8 mouse cellular contexts compared by ENCODE assay signal in the genomic region with DNA sequence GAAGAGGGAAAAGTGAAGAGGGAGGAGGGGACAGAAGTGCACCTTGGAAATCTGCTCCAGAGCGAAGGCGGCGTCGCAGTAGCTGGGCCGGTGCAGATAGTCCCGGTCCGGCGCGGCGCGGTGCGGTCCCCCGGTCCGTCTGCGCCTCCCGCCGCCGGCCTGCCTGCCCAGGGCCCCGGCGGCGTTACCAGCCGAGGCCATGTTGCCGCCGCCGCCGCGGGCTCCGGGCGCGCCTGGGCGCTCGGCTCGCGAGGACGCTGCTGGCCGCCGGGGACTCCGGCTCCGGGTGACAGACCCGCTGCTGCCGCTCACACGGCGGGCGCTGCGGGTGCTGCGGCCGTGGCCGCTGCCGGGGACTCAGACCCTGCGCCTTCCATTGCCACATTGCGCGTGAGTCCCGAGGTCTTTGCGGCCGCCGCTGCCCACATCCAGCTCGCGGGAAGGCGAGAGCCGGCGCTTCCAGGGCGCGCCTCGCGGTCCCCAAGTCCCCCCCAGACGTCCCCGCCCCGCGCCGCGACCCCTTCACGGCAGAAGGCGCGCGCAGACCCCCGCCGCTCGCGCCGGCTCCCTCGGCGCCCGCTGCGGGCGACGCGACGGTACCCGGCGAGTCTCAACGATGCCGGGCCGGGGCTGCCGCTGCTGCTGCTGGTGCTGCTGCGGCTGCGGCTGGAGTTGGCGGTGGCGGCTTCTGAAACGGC. TPM values are rescaled to one million over a fixed set of nuclear protein-coding genes. Genes with fewer than 3 reads are reported as not detected.
DNase-seq lines count a peak whose midpoint lies in the region; ATAC-seq and TF ChIP-seq lines count a peak whose summit lies in the region.

No protein-coding gene starts in this region.

- peaks cover under 1% of the 10 kb centered on the region; the same call in 1 of the 2 replicates for H3K27me3 ChIP-seq in embryonic facial prominence, embryonic 14.5 days (replicated peaks; ENCODE audit: control insufficient read depth, insufficient read depth, low read length)
- H3K27me3 ChIP-seq in intestine, embryonic 14.5 days (replicated peaks; ENCODE audit: control insufficient read depth, insufficient read depth, low read length): no peaks in the 10 kb centered on the region
- no peaks in the 10 kb centered on the region for H3K27me3 ChIP-seq in stomach, embryonic 16.5 days (ENCODE audit: control insufficient read depth, insufficient read depth, low read length)

- intact Hi-C loops in left cerebral cortex, postnatal 4 days (cut with DNase I): loop anchor here (5.0 to 10.0 kb wide), 4 partner anchors 131 to 469 kb away; partner anchors contain the start of gene Ercc6l2

- WGBS in lung, adult 2 months: 1% methylated on average over 89 of the region's 99 CpGs
- under 1% methylated on average over 26 of the region's 99 CpGs for WGBS in embryonic facial prominence, embryonic 14.5 days
- under 1% methylated on average over 87 of the region's 99 CpGs for WGBS in intestine, embryonic 14.5 days
- WGBS in macrophage (ENCODE audit: missing documents): 1% methylated on average over 99 of the region's 99 CpGs
- under 1% methylated on average over 94 of the region's 99 CpGs for WGBS in stomach, embryonic 16.5 days

- peaks cover 6% of the 10 kb centered on the region; the same call in 1 of the 2 replicates for H3K36me3 ChIP-seq in embryonic facial prominence, embryonic 14.5 days (ENCODE audit: control insufficient read depth, insufficient read depth, low read length)
- H3K36me3 ChIP-seq in intestine, embryonic 14.5 days (ENCODE audit: control insufficient read depth, insufficient read depth, low read length): peaks cover 12% of the 10 kb centered on the region
- no peaks in the 10 kb centered on the region for H3K36me3 ChIP-seq in macrophage (ENCODE audit: inconsistent target)
- no peaks in the 10 kb centered on the region for H3K36me3 ChIP-seq in stomach, embryonic 16.5 days (ENCODE audit: control insufficient read depth, insufficient read depth, low read length)

- H3K4me1 ChIP-seq in lung, adult 2 months (ENCODE audit: control insufficient read depth, insufficient read depth, low read length): peaks cover 5% of the 10 kb centered on the region
- H3K4me1 ChIP-seq in embryonic facial prominence, embryonic 14.5 days (ENCODE audit: control insufficient read depth, insufficient read depth, low read length): peaks cover 21% of the 10 kb centered on the region
- H3K4me1 ChIP-seq in intestine, embryonic 14.5 days (replicated peaks; ENCODE audit: control insufficient read depth, insufficient read depth, low read length): peaks cover 22% of the 10 kb centered on the region
- peaks cover 14% of the 10 kb centered on the region for H3K4me1 ChIP-seq in stomach, embryonic 16.5 days (ENCODE audit: control insufficient read depth, insufficient read depth, low read length)

- no peak; the same call in 1 of the 2 replicates for ATAC-seq in embryonic facial prominence, embryonic 14.5 days (ENCODE audit: low read depth)
- ATAC-seq in intestine, embryonic 14.5 days (replicated peaks; ENCODE audit: low FRiP score, low TSS enrichment, low read depth): no peak; the same call in 1 of the 2 replicates
- ATAC-seq in stomach, embryonic 16.5 days (ENCODE audit: insufficient read depth, low FRiP score): no peak

- peak overlapping the region; percentile 100 for H3K27ac ChIP-seq in embryonic facial prominence, embryonic 14.5 days (replicated peaks; ENCODE audit: low read depth, low read length)
- H3K27ac ChIP-seq in intestine, embryonic 14.5 days (ENCODE audit: low read depth): peak overlapping the region; percentile 98
- H3K27ac ChIP-seq in macrophage: no peak overlapping the region
- peak overlapping the region; percentile 100 for H3K27ac ChIP-seq in stomach, embryonic 16.5 days (ENCODE audit: low read length)

- H3K4me2 ChIP-seq in embryonic facial prominence, embryonic 14.5 days (ENCODE audit: low read depth, low read length): peak overlapping the region; percentile 82
- peak overlapping the region; percentile 91 for H3K4me2 ChIP-seq in intestine, embryonic 14.5 days (ENCODE audit: low read length)
- peak overlapping the region; percentile 95 for H3K4me2 ChIP-seq in stomach, embryonic 16.5 days (ENCODE audit: low read depth, low read length)

- DNase-seq in lung, adult 2 months: no peak
- no peak for DNase-seq in lung, postnatal 14 days
- DNase-seq in adrenal gland, postnatal 25 days: peak; percentile 53
- DNase-seq in embryonic facial prominence, embryonic 14.5 days (ENCODE audit: low spot score): no peak
- no peak for DNase-seq in intestine, embryonic 14.5 days (ENCODE audit: low spot score)
- no peak for DNase-seq in left cerebral cortex, postnatal 4 days

- TF ChIP-seq CTCF in lung, adult 2 months (IDR thresholded peaks at IDR 0.05; ENCODE audit: insufficient read depth, low read length): no peak

- TF ChIP-seq POLR2A in lung, adult 2 months (IDR thresholded peaks at IDR 0.05; ENCODE audit: borderline replicate concordance, extremely low read depth, low read depth, low read length): no peak

- H3K9me3 ChIP-seq in embryonic facial prominence, embryonic 14.5 days (ENCODE audit: control insufficient read depth, low read length): no peaks in the 10 kb centered on the region
- H3K9me3 ChIP-seq in intestine, embryonic 14.5 days (ENCODE audit: control insufficient read depth, low read length): no peaks in the 10 kb centered on the region
- no peaks in the 10 kb centered on the region for H3K9me3 ChIP-seq in stomach, embryonic 16.5 days (replicated peaks; ENCODE audit: control insufficient read depth, low read length)

- H3K9ac ChIP-seq in embryonic facial prominence, embryonic 14.5 days (ENCODE audit: low read depth, low read length): peak overlapping the region; percentile 98
- H3K9ac ChIP-seq in intestine, embryonic 14.5 days (ENCODE audit: low read length): peak overlapping the region; percentile 100
- H3K9ac ChIP-seq in stomach, embryonic 16.5 days (ENCODE audit: low read length): peak overlapping the region; percentile 99

- peak overlapping the region; percentile 61 for H3K4me3 ChIP-seq in lung, adult 2 months (replicated peaks; ENCODE audit: extremely low read depth, low read depth, low read length)
- H3K4me3 ChIP-seq in embryonic facial prominence, embryonic 14.5 days (ENCODE audit: low read depth, low read length): peak overlapping the region; percentile 89
- H3K4me3 ChIP-seq in intestine, embryonic 14.5 days (ENCODE audit: low read depth, low read length): peak overlapping the region; percentile 94
- H3K4me3 ChIP-seq in macrophage (ENCODE audit: inconsistent target): peak overlapping the region; percentile 50
- peak overlapping the region; percentile 97 for H3K4me3 ChIP-seq in stomach, embryonic 16.5 days (replicated peaks; ENCODE audit: low read length)

- H3K79me2 ChIP-seq in macrophage (ENCODE audit: inconsistent target): no peaks in the 10 kb centered on the region

RNA-seq across cellular contexts. Expression of gene Ptch1, which starts 7.9 kb away (rescaled TPM):
- 41.4 and 47.6 TPM in 2 replicates for polyA plus RNA-seq in lung, adult 2 months (2012; rRNA removed)
- total RNA-seq in adrenal gland, postnatal 25 days (2021): 33.9 and 53.6 TPM in 2 replicates
- 22.7 and 23.2 TPM in 2 replicates for polyA plus RNA-seq in embryonic facial prominence, embryonic 14.5 days (2014; fragmentation: Nextera tagmentation; extraction: Ambion mirVana)
- 62.8 and 68.0 TPM in 2 replicates for polyA plus RNA-seq in intestine, embryonic 14.5 days (2014; fragmentation: Nextera tagmentation; extraction: Ambion mirVana)
- 100 to 1,000 TPM in 2 of 26 experiments, 10 to 100 TPM in 7, 1 to 10 TPM in 17; 1.6 to 148 (median 7.5) TPM for total RNA-seq in macrophage (2018; cell fraction: chromatin; rRNA removed)
- total RNA-seq in macrophage (2018; cell fraction: cytosol; rRNA removed): 10 to 100 TPM in 2 of 26 experiments, 1 to 10 TPM in 23, under 1 TPM in 1; 0.94 to 26.5 (median 2.5) TPM
- total RNA-seq in macrophage (2018; cell fraction: nucleus; rRNA removed): 10 to 100 TPM in 7 of 26 experiments, 1 to 10 TPM in 19; 2.3 to 70.8 (median 5.9) TPM
- polyA plus RNA-seq in macrophage (2018): 1.7 to 1.8 TPM (median 1.8 TPM) in 3 replicates
- polyA plus RNA-seq in stomach, embryonic 16.5 days (2015; fragmentation: Nextera tagmentation; extraction: Ambion mirVana): 28.5 and 31.1 TPM in 2 replicates
- 10 to 100 TPM; 37.5 to 40.9 TPM for total RNA-seq in left cerebral cortex, postnatal 4 days (2021)
